Mouse (Mus musculus) limb, embryonic 14.5 days (tissue): Measurements from ENCODE around the gene Srpk2. TPM values are rescaled to one million over a fixed set of nuclear protein-coding genes. Genes with fewer than 3 reads are reported as not detected.

Source experiments
- ATAC-seq: fragments of 200-750 bp; cut with Nextera tagmentation; 2 replicates; pipeline ENCODE4 v1.8.0; 2017; ENCODE audit warnings: low read depth, moderate number of reproducible peaks, moderate TSS enrichment; ENCODE audit not compliant: low FRiP score
- DNase-seq: peaks from one replicate; pipeline ENCODE4 v3.0.0-alpha.2; 2015; ENCODE audit warnings: low spot score
- H3K27ac ChIP-seq: fragments of 300-500 bp; sonication (generic); replicated peaks from 2 replicates; pipeline ENCODE4 v1.5.1; 2014; ENCODE audit warnings: low read depth, mild to moderate bottlenecking, low read length, moderate library complexity, mixed read lengths
- H3K27me3 ChIP-seq: fragments of 300-500 bp; sonication (generic); 2 replicates; pipeline ENCODE4 v1.6.1; 2014; ENCODE audit warnings: low read length, mixed read lengths; ENCODE audit not compliant: control insufficient read depth, insufficient read depth
- H3K36me3 ChIP-seq: fragments of 300-500 bp; sonication (generic); 2 replicates; pipeline ENCODE4 v1.6.1; 2014; ENCODE audit warnings: mild to moderate bottlenecking, low read length, moderate library complexity, mixed read lengths; ENCODE audit not compliant: control insufficient read depth, insufficient read depth
- H3K4me1 ChIP-seq: fragments of 300-500 bp; sonication (generic); 2 replicates; pipeline ENCODE4 v1.6.1; 2014; ENCODE audit warnings: antibody characterized with exemption, low read length, mixed read lengths; ENCODE audit not compliant: control insufficient read depth, insufficient read depth
- H3K4me2 ChIP-seq: fragments of 300-500 bp; sonication (generic); replicated peaks from 2 replicates; pipeline ENCODE4 v1.6.1; 2014; ENCODE audit warnings: low read depth, mild to moderate bottlenecking, low read length, moderate library complexity; ENCODE audit not compliant: severe bottlenecking
- H3K4me3 ChIP-seq: fragments of 300-500 bp; sonication (generic); replicated peaks from 2 replicates; pipeline ENCODE4 v1.5.1; 2014; ENCODE audit warnings: low read length
- H3K9ac ChIP-seq: fragments of 300-500 bp; sonication (generic); 2 replicates; pipeline ENCODE4 v1.6.1; 2014; ENCODE audit warnings: mild to moderate bottlenecking, low read depth, low read length, moderate library complexity; ENCODE audit not compliant: severe bottlenecking
- H3K9me3 ChIP-seq: fragments of 300-500 bp; sonication (generic); 2 replicates; pipeline ENCODE4 v1.6.1; 2016; ENCODE audit warnings: low read length; ENCODE audit not compliant: control insufficient read depth
- POLR2A ChIP-seq: fragments of 200-500 bp; IDR thresholded peaks from 2 replicates; pipeline ENCODE4 v1.8.0; 2012; ENCODE audit warnings: inconsistent platforms, mild to moderate bottlenecking, moderate library complexity, borderline replicate concordance; ENCODE audit not compliant: insufficient read depth, insufficient read length; ENCODE audit errors: extremely low read depth
- WGBS: fragments of 180-500 bp; shearing (Covaris S2); extraction: QIAGEN DNeasy Blood & Tissue Kit; methylation state at CpG from one replicate; pipeline ENCODE4 v1.1.7; 2014; 5-methylcytosine and 5-hydroxymethylcytosine counted together
- polyA plus RNA-seq, 2 experiments: library from polyadenylated mRNA; depleted of rRNA in 1 of 2; stranded (reverse) in 1 of 2; unstranded in 1 of 2; fragments of >200 nt; fragmentation: Nextera tagmentation in 1 of 2; extraction: Ambion mirVana in 1 of 2; gene quantifications; 2 replicates each; pipeline versions ENCODE4 v1.2.1 to v1.2.3; 2012 to 2014

The Srpk2 gene
- polyA plus RNA-seq, 2 experiments = 44.1 to 60.8 TPM

DNA sequence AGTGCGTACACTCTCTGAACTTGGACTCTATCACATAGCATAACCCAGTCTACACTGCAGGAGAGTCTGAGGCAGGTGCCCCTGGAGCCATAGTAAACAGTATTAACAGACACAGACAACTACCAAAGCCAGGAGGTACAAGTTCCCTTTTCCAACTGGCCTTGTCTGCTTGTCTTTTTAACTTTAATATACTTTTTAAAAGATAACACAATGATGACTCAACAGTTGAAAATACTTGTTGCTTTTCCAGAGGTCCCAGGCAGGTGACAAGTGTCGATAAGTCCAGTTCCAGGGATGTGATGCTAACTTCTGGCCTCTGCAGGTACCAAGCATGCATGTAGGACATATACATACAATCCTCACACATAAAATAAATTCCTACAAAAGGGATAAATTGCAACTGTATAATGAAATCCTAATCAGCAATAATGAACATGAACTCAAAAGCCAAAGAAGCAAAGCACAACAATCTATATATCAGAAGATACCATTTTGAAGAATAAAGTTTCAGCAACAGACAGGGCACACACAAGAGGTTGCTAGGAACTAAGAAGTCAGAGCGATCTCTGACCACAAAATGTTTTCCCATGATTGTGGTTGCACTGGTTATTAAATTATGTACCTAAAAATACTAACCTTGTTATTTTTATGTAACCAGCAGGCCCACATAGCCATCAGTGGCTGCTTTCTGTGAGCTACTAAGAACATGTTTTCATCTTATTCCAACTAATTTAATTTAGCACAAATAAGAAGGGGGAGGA, 105.1 kb downstream of the Srpk2 start:
- Histone ChIP-seq H3K27me3 (no peaks in the 10 kb centered on the region), H3K4me1 (no peaks in the 10 kb centered on the region), H3K4me2 (no peak overlapping the region), H3K36me3 (no peaks in the 10 kb centered on the region), H3K27ac (no peak overlapping the region), H3K4me3 (no peak overlapping the region), H3K9ac (no peak overlapping the region), H3K9me3 (no peaks in the 10 kb centered on the region)
- ATAC-seq (no peak), DNase-seq (no peak)
- 89% methylated on average over 3 of the region's 3 CpGs for WGBS
- no peak for TF ChIP-seq POLR2A

DNA sequence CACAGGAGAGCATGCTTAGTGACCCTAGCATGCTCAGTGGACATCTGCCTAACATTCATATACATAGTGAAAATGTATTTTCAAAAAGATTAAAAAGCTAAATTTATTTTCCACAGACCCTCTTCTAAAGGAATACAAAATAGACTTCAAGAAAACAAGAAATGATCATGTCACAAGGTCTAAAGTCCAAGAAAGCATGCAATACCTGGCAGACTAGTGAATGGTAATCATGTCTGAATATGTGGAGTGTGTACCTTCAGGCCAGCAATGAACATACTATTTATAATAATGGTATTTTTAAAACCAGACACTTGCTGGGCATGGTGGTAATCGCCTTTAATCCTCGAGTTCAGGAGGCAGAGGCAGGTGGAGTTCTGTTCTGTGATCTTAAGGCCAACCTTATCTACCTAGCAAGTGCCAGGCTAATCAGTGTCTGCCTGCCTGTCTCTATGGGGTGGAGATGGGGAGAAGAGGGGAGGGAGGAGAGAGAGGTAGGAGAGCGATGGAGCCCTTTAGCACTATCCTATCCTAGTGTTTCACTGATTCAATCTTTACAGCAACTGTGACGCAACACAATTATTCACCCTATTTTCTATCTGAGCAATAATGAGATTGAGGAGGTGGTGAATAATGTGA, 106.0 kb downstream of the Srpk2 start:
- 85% methylated on average over 4 of the region's 4 CpGs for WGBS
- Histone ChIP-seq H3K4me2 (no peak overlapping the region), H3K9me3 (0 out of 2 replicates have a peak, but pooled peaks cover 5% of the 10 kb centered on the region), H3K36me3 (no peaks in the 10 kb centered on the region), H3K27ac (no peak overlapping the region), H3K27me3 (no peaks in the 10 kb centered on the region), H3K4me1 (no peaks in the 10 kb centered on the region), H3K9ac (no peak overlapping the region), H3K4me3 (no peak overlapping the region)
- DNase-seq = no peak
- ATAC-seq = no peak
- TF ChIP-seq POLR2A = no peak

DNA sequence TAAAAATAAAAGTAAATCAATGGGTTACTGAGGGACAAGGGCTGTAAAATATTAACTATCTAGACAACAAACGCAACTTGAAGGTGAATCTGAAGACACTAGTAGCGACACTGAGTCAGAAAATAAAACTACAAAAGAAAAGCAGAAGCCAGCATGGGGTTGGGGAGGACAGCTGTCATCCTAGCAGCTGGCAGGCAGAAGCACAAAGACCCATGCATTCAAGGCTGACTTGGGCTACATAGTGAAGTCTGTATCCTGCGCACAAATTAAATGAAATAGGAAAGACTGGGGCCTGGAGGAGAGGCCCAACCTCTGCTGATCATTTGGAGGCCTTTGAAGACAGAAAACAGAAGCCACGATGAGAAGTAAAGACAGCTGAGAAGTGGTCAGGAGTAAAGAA, 106.6 kb downstream of the Srpk2 start:
- H3K9me3 ChIP-seq = 0 out of 2 replicates have a peak, but pooled peaks cover 6% of the 10 kb centered on the region
- no peak for TF ChIP-seq POLR2A
- H3K36me3 ChIP-seq = no peaks in the 10 kb centered on the region
- ATAC-seq (no peak), DNase-seq (no peak)
- no peak overlapping the region for H3K4me3 ChIP-seq
- no peak overlapping the region for H3K9ac ChIP-seq
- WGBS = 68% methylated on average over 4 of the region's 4 CpGs
- no peak overlapping the region for H3K4me2 ChIP-seq
- H3K4me1 ChIP-seq = no peaks in the 10 kb centered on the region
- H3K27ac ChIP-seq = no peak overlapping the region
- H3K27me3 ChIP-seq = no peaks in the 10 kb centered on the region

DNA sequence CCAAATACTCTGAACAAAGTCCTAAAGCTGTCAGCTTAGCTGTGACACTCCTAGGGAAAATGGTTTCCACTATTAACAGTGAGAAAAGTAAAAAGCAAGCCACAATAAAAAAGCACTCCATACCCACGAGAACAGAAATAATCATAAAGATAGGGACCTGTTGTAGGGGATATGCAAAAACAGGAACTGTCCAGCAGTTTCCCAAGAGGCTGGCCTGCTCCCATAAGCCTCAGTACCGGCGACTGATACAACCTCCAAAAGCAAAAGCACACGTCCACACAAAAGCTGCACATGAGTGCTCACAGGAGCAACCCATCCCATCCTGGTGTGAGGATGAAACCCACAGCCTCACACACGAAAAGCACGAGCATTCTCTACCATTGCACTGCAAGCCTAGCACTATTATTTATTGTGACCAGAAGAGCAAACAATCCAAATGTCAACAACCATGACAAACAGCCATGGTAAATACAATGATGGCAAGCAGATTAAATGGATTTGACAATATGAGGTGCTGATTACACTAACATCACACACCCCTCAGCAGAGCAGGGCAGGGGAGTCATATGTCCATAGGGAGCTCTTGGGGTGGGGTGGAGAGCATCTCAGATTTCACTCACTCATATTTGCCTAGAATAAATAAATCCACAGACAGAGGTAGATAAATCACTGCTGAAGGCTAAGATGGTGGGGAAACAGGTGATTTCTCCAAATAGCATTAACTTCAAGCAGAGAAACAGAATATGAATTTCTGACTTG, 107.9 kb downstream of the Srpk2 start:
- no peaks in the 10 kb centered on the region for H3K36me3 ChIP-seq
- H3K4me2 ChIP-seq = no peak overlapping the region
- 62% methylated on average over 6 of the region's 6 CpGs for WGBS
- peak overlapping the region; percentile 3; the same call in 1 of the 2 replicates for H3K9ac ChIP-seq
- no peak overlapping the region for H3K4me3 ChIP-seq
- DNase-seq (no peak), ATAC-seq (no peak)
- TF ChIP-seq POLR2A = no peak
- H3K9me3 ChIP-seq = 0 out of 2 replicates have a peak, but pooled peaks cover 6% of the 10 kb centered on the region
- no peaks in the 10 kb centered on the region for H3K4me1 ChIP-seq
- no peaks in the 10 kb centered on the region for H3K27me3 ChIP-seq
- no peak overlapping the region for H3K27ac ChIP-seq

DNA sequence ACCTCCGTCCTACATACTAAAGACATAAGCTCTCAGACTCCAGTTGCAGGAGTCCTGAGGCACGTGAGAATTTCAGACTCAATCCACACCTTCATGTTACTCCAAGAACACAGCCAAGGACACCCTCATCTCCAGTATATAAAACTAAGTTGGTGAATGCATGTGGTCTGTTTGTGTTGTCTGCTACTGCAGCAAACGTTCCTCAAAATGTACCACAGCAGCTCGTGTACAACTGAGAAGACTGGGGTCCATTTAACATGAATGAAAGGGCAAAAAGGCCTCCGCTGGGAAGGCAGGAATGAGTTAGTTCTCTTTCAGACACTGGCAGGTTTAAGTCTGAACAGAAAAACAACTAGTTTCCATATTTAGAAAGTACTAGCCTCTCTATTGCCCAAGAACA, 110.5 kb downstream of the Srpk2 start:
- WGBS = 95% methylated on average over 5 of the region's 5 CpGs
- no peak for ATAC-seq
- TF ChIP-seq POLR2A = no peak

More for the DNA sequence above, 110.5 kb downstream of the Srpk2 start:
- no peak for DNase-seq
- no peaks in the 10 kb centered on the region for H3K4me1 ChIP-seq
- H3K27ac ChIP-seq = no peak overlapping the region
- H3K27me3 ChIP-seq = no peaks in the 10 kb centered on the region
- 0 out of 2 replicates have a peak, but pooled peaks cover 6% of the 10 kb centered on the region for H3K9me3 ChIP-seq
- H3K4me2 ChIP-seq = no peak overlapping the region
- H3K9ac ChIP-seq = no peak overlapping the region
- no peak overlapping the region for H3K4me3 ChIP-seq
- H3K36me3 ChIP-seq = no peaks in the 10 kb centered on the region
